Mouse (Mus musculus): ENCODE results near the gene Fbxo46.

The Fbxo46 gene

DNA sequence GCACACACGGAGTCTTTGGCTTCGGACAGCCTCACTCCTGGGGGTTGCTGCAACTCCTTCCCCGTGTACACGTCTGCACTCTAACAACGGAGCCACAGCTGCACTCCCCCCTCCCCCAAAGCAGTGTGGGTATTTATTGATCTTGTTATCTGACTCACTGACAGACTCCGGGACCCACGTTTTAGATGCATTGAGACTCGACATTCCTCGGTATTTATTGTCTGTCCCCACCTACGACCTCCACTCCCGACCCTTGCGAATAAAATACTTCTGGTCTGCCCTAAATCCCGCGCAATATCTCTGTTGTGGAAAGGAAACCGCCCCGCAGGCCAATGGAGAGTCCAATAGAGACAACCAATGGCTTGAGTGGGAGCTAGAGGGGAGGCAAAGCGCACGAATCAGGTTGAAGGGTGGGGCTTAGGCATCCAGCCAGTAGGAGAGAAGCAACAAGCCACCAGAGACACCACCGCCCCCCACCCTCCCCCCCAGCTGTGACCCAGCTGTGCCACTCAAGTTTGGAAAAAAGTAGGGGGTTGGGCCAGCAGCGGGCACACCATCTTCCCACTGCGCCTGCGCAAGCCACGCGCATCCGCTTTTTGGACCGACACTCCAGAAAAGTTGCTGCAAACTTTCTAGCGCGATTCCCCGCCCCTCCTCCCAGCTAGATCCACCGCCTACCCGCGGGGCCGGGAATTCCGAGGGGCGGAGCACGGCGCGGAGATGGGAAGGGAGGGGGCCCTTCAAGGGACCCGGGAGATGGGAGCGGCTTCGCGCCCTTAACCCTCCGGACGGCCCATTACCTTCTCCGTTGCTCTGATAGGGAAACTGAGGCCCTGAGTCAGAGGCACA, 25.9 kb upstream of the Fbxo46 start:
- peak; percentile 49 to 66 for DNase-seq

DNA sequence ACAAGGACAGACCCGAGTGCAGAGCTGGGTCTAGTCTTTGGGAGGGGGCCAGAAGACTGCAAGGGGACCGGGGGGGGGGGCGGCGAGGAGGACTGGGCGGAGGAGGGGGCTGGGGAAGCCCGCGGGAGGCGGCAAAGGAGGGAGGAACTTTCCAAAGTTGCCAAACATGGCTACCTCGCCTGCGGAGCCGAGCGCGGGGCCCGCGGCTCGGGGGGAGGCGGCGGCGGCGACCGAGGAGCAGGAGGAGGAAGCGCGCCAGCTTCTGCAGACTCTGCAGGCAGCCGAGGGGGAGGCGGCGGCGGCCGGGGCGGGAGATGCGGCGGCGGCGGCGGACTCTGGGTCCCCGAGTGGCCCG, 25.2 kb upstream of the Fbxo46 start, which contains the start of gene Six5:
Six5 (plus strand) TSS at position 124 of the 355 bp plus-strand sequence.
- DNase-seq = peak in 1 of 2 experiments; percentile 44

- DNase-seq = peak in 1 of 2 experiments; percentile 45
These were observed 24.6 kb upstream of the Fbxo46 start for GRCm38 (mm10) chr7:19094826-19095750.

DNA sequence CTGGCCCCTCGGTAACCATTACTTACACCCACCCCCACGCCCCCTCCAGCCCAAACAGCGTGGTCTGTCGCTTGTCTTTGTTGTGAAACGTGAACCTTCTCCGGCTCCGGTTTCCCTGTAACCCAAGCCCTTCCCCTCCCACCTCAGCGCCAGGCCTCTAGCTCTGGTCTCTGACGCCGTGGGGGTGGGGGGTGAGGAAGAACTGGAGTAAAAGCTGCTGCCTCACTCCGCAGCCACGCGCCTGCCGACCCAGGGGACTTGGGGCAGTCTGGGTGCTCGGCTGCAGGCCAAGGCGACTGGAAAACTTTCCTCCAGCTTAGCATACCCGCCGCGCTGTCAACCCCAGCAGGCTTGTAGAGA, 23.9 kb upstream of the Fbxo46 start:
- no peak for DNase-seq

DNA sequence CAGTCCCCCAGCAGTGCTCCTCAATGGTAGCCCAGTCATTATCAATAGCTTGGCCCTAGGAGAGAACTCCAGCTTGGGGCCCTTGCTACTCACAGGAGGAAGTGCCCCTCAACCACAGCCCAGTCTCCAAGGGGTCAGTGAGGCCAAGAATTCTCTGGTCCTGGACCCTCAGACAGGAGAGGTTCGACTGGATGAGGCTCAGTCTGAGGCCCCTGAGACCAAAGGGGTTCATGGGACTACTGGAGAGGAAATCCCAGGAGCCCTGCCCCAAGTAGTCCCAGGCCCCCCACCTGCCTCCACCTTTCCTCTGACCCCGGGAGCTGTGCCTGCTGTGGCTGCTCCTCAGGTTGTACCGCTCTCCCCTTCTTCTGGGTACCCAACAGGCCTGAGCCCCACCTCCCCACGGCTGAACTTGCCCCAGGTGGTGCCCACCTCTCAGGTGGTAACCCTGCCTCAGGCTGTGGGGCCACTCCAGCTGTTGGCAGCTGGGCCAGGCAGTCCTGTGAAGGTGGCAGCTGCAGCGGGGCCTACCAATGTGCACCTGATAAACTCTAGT, 23.2 kb upstream of the Fbxo46 start:
- DNase-seq = no peak

- no peak for DNase-seq
These were observed 22.4 kb upstream of the Fbxo46 start for GRCm38 (mm10) chr7:19097217-19097616.

GRCm38 (mm10) chr7:19097863-19098262, 21.8 kb upstream of the Fbxo46 start:
- no peak for DNase-seq

DNA sequence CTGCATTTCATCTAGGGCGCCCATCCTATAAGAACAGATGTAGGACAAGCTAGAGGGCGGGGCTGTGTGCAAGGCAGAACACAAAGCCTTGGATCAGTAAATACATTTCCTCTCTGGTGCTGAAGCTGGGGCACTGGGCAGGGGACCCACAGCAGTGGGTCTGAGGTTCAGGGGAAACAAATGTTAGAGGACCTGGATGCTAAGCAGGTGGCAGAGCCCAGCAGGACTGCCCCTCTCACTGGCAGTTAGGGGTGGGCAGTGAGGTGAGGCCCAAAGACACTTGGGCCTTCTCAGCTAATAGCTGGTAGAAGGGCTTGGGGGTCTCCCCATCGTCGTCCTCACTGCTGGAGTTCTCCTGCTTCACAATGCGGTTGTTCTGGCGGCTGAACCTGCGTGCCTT, 20.8 kb upstream of the Fbxo46 start:
- DNase-seq = no peak

- no peak for DNase-seq
These were observed 19.4 kb upstream of the Fbxo46 start for GRCm38 (mm10) chr7:19100290-19100689.

GRCm38 (mm10) chr7:19103741-19104140, 15.9 kb upstream of the Fbxo46 start:
- DNase-seq = no peak

GRCm38 (mm10) chr7:19104486-19104885, 15.2 kb upstream of the Fbxo46 start:
- no peak for DNase-seq

DNA sequence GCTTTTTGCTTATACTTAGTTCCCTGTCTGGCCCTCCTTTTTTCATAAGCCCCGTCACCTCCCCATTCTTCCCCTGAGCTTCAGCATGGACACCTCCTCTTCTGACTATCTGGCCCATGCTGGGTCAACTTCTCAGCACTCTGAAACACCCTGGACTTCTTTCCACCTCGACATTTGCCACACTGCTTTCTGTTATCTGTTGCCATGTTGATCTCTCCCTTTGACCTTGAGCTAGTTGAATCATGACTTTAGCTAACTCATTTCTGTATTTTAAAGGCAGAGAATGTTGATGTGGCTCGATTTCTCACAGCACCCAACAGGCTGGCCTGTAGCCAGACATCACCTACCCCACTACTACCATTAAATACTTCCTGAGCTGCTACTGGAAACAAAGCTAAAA, 12.2 kb upstream of the Fbxo46 start:
- no peak for DNase-seq

DNA sequence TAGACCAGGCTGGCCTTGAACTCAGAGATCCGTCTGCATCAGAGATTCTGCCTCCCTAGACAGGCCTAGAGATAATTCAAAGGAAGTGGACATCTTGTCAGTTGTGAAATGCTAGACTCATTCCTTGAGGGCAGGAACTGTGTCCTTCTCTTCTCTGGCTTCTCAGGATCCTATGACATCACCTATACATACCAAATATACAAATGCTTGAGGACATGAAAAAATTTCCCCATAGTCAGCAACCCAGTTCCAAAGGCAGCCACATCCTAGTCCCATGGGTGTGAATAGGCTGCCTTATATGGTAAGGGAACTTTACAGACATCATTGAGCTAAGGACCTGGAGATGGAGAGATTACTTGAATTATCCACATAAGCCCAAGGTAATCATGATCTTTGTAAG, 10.1 kb upstream of the Fbxo46 start:
- DNase-seq = no peak

DNA sequence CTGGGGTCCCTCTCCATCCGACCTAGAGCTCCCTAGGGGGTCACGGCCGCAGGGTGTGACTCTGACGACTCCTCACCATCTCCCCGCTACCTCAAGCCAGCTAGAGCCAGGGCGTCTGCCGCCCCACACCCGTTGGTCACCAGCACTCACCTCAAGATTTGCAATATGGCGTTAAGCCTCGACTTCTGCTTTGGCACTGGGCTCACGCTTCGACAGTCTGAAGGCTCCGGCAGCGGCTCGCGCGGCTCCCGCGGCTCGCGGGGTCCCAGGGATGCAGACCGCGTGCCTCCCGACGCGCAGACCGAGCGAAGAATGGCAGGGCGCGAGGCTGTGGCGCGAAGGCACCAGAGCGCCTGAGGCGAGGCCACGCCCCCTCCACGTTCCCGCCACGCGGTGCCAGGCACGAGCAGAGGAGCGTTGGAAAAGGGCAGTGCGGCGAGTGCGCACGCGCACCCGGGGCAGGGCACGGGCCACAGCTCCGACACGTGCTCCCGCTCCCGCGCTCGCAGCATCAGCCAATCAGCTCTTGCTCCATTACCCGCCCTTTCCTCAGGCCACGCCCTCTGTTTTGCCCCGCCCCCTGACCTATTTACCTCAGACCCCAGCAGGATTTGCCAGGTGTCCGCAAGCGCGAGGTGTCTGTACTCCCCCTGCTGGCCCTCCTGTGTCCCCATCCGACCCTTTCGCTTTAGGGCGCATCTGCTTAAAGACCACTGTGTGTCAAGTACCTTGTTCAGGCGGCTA, 1.5 kb upstream of the Fbxo46 start, which contains the start of gene Gm4969:
Gm4969 (minus strand) TSS at position 341 of the 744 bp plus-strand sequence.
- peak; percentile 58 to 76 for DNase-seq

GRCm38 (mm10) chr7:19119083-19119482, 576 bp upstream of the Fbxo46 start:
- DNase-seq = peak in 1 of 2 experiments; percentile 19

- no peak for DNase-seq
These were observed 2.0 kb downstream of the Fbxo46 start for GRCm38 (mm10) chr7:19121686-19122085.

DNA sequence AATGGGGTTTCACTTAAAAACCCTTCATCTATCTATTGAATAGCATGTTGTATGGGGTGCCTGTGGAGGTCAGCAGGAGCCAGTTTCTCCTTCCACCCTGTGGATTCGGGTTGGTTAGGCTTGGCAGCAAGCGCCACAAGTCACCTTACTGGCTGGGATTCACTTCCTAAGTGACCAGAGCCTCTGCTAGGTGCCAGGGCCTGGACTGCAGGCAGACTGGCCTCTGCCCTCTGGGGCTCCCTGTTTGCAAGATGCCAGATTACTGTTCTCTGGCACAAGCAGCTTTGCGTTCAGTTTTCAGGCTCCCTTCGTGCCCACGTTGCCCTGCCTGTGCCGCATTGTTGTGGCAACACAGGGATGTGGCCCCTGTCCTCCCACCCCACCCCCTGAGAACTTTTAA, 5.1 kb downstream of the Fbxo46 start:
- DNase-seq = no peak

DNA sequence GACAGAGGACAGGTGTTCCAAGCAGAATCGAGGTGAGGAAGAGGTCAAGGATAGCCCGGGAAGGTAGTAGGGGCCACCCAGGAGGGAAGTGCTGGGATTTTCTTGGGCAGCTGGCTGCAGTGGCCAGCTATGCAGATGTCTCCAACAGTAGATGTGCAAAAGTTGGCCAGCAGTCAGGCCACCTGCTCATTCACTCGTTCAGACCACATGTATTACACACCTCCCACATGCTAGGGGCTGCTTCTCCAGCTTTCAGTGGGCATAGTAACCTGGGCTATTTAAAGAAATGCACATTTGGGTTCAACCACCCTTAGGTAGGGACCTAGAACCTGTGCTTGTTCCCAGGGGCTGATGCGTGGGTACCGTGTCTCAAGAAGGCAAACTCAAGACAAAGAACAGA, 8.1 kb downstream of the Fbxo46 start:
- no peak for DNase-seq

DNA sequence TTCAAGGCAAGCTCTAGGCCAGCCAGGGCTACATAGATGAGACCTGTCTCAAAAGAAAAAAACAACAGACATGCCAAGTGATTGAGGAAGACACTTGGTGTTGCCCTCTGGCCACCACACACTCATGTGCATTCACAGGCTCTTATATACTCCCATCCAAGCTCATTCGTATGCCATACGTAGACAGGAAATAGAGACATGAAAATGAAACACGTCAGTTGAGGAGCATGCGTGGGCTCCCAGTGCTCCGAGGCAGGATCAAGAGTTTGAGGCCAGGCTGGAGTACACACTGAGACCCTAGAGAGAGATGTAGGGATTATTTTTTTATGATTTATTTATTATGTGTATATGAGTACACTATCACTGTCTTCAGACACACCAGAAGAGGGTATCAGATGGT, 9.7 kb downstream of the Fbxo46 start:
- no peak for DNase-seq

DNA sequence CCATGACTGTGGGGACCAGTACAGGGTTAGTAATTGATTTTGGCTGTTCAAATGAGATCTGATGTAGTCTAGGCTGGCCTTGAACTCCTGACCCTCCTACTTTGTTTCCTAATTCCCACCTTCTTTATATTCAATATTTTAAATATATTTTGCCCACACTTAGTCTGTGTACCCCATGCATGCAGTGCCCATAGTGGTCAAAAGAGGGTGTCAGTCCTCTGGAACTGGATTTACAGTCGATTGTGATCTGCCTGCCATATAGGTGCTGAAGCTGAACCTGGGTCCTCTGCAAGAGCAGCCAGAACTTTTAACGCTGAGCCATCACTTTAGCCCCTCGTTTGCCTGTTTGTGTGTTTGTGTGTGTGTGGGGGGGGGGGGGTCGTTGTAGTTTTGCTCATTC, 11.0 kb downstream of the Fbxo46 start:
- peak in 1 of 2 experiments; percentile 44 for DNase-seq

DNA sequence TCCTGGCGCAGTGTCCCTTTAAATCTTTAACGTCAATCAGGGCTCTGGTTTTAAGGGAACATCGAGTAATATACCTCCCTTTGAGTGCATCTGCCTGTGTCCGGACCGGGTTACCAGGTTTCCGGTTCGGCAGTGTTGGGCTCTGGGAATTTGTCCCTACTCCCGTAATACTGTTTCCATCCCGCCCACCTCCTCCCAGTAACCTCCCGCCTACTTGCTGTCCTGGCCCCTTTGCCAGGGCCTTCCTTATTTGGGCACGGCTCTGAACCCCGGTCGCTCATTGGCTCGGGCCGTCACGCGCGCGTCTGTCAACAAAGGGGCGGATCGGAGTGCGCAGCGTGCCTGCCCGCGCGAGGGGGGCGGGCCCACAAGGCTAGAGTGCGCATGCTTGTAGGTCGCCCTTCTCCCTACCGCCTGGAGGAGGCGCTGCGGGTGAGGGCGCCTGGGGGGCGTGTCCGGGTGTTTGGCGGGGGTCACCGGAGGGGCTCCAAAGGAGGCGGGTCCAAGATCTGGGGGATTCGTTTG, 11.7 kb downstream of the Fbxo46 start:
- peak; percentile 96 to 98 for DNase-seq

GRCm38 (mm10) chr7:19136168-19136567, 16.5 kb downstream of the Fbxo46 start:
- peak in 1 of 2 experiments; percentile 39 for DNase-seq

All from cerebellum, postnatal 25 days (tissue).